Mouse (Mus musculus) intestine, embryonic 16.5 days (tissue): ENCODE measurements around the gene Tnrc6c. TPM values are rescaled to one million over a fixed set of nuclear protein-coding genes. Genes with fewer than 3 reads are reported as not detected.

ENCODE experiments used
- ATAC-seq: fragments of 200-750 bp; cut with Nextera tagmentation; 2 replicates; pipeline ENCODE4 v1.8.0; 2017; ENCODE audit warnings: moderate TSS enrichment, moderate library complexity
- H3K27ac ChIP-seq: fragments of 300-500 bp; sonication (generic); 2 replicates; pipeline ENCODE4 v1.5.1; 2014; ENCODE audit warnings: mild to moderate bottlenecking, low read length
- H3K27me3 ChIP-seq: fragments of 300-500 bp; sonication (generic); replicated peaks from 2 replicates; pipeline ENCODE4 v1.6.1; 2014; ENCODE audit warnings: low read length, control low read depth, mixed read lengths; ENCODE audit not compliant: control insufficient read depth, insufficient read depth
- H3K36me3 ChIP-seq: fragments of 300-500 bp; sonication (generic); 2 replicates; pipeline ENCODE4 v1.6.1; 2014; ENCODE audit warnings: low read length, control low read depth; ENCODE audit not compliant: control insufficient read depth, insufficient read depth
- H3K4me1 ChIP-seq: fragments of 300-500 bp; sonication (generic); 2 replicates; pipeline ENCODE4 v1.6.1; 2014; ENCODE audit warnings: low read length, control low read depth, mixed read lengths; ENCODE audit not compliant: control insufficient read depth, insufficient read depth
- H3K4me2 ChIP-seq: fragments of 300-500 bp; sonication (generic); 2 replicates; pipeline ENCODE4 v1.6.1; 2014; ENCODE audit warnings: low read depth, low read length, control low read depth
- H3K4me3 ChIP-seq: fragments of 300-500 bp; sonication (generic); 2 replicates; pipeline ENCODE4 v1.5.1; 2014; ENCODE audit warnings: mild to moderate bottlenecking, low read length
- H3K9ac ChIP-seq: fragments of 300-500 bp; sonication (generic); 2 replicates; pipeline ENCODE4 v1.6.1; 2014; ENCODE audit warnings: low read depth, low read length
- H3K9me3 ChIP-seq: fragments of 300-500 bp; sonication (generic); 2 replicates; pipeline ENCODE4 v1.6.1; 2016; ENCODE audit warnings: low read length, control low read depth; ENCODE audit not compliant: control insufficient read depth
- WGBS: fragments of 180-500 bp; shearing (Covaris S2); extraction: QIAGEN DNeasy Blood & Tissue Kit; methylation state at CpG from one replicate; pipeline ENCODE4 v1.1.7; 2014; 5-methylcytosine and 5-hydroxymethylcytosine counted together
- polyA plus RNA-seq: library from polyadenylated mRNA; unstranded; fragments of >200 nt; fragmentation: Nextera tagmentation; extraction: Ambion mirVana; gene quantifications from 2 replicates; pipeline ENCODE4 v1.2.1, GENCODE M21; 2015

Tnrc6c gene
- polyA plus RNA-seq, 1 experiment from 2014 or later, result 6.6 TPM

DNA sequence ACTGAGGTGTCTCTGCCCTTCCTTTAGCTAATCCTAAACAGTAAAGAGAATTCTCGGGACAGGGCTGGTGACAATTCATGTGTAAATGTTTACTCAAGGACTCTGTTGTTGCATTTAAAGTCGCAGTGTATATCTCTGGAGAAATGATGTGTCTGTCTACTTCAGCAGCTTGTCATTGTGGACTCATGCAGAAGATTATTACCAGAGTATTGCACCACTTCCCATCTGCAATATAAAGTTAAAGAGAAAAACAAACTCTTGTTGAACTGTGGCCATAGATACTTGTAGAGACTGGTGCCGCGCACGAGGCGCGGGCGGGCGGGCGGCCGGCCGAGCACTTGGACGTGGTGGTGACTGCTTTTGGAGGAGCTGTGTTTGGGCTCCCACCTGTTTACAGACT lies 107.7 kb downstream of the Tnrc6c start:
- H3K27me3 ChIP-seq, result no peaks in the 10 kb centered on the region
- no peak for ATAC-seq
- peaks cover 35% of the 10 kb centered on the region for H3K36me3 ChIP-seq
- H3K4me3 ChIP-seq, result no peak overlapping the region
- H3K9ac ChIP-seq, result no peak overlapping the region
- H3K9me3 ChIP-seq, result no peaks in the 10 kb centered on the region
- 84% methylated on average over 13 of the region's 13 CpGs for WGBS
- no peak overlapping the region for H3K4me2 ChIP-seq
- H3K4me1 ChIP-seq, result no peaks in the 10 kb centered on the region
- H3K27ac ChIP-seq, result no peak overlapping the region

DNA sequence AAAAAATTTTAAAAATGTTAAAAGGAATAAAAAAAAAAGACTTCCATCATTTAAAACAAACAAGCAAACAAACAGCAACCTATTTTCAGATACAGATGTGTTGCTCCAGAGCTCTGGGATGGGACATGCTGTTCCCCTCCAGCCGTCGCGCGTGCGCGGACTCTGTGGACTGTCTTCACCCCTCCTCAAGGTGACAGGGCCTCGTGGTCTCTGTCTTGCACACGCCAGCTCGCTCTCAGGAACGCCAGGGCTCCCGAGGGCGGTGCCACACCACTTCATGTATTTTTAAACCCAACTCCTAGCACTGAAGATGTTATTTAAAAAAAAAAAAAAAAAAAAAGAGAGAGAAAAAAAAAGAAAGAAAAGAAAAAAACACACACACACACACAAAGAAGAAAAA lies 108.2 kb downstream of the Tnrc6c start:
- no peak for ATAC-seq
- Histone ChIP-seq H3K9me3 (no peaks in the 10 kb centered on the region), H3K4me1 (no peaks in the 10 kb centered on the region), H3K27ac (no peak overlapping the region), H3K4me2 (no peak overlapping the region), H3K36me3 (peaks cover 33% of the 10 kb centered on the region), H3K4me3 (no peak overlapping the region), H3K27me3 (no peaks in the 10 kb centered on the region), H3K9ac (no peak overlapping the region)
- 83% methylated on average over 12 of the region's 12 CpGs for WGBS

GRCm38 (mm10) chr11:117764319-117764718 lies 110.2 kb downstream of the Tnrc6c start:
- ATAC-seq, result no peak
- no peaks in the 10 kb centered on the region for H3K27me3 ChIP-seq
- peaks cover 7% of the 10 kb centered on the region for H3K4me1 ChIP-seq
- WGBS, result 86% methylated on average over 9 of the region's 9 CpGs
- H3K36me3 ChIP-seq, result peaks cover 25% of the 10 kb centered on the region
- no peak overlapping the region for H3K27ac ChIP-seq
- H3K4me3 ChIP-seq, result no peak overlapping the region
- H3K9ac ChIP-seq, result no peak overlapping the region
- H3K9me3 ChIP-seq, result no peaks in the 10 kb centered on the region
- H3K4me2 ChIP-seq, result no peak overlapping the region

- Histone ChIP-seq H3K27me3 (no peaks in the 10 kb centered on the region), H3K36me3 (peaks cover 19% of the 10 kb centered on the region), H3K27ac (no peak overlapping the region), H3K4me2 (no peak overlapping the region), H3K9ac (no peak overlapping the region), H3K9me3 (no peaks in the 10 kb centered on the region), H3K4me3 (no peak overlapping the region), H3K4me1 (peaks cover 16% of the 10 kb centered on the region)
- no peak for ATAC-seq
- 82% methylated on average over 5 of the region's 5 CpGs for WGBS
These were observed 111.3 kb downstream of the Tnrc6c start for GRCm38 (mm10) chr11:117765361-117765760.

GRCm38 (mm10) chr11:117766275-117766674 lies 112.2 kb downstream of the Tnrc6c start:
- no peak overlapping the region for H3K4me2 ChIP-seq
- WGBS, result 80% methylated on average over 3 of the region's 3 CpGs
- no peak overlapping the region for H3K27ac ChIP-seq
- no peak for ATAC-seq
- H3K27me3 ChIP-seq, result no peaks in the 10 kb centered on the region
- peaks cover 16% of the 10 kb centered on the region for H3K4me1 ChIP-seq
- no peak overlapping the region for H3K4me3 ChIP-seq
- H3K36me3 ChIP-seq, result peaks cover 12% of the 10 kb centered on the region
- no peaks in the 10 kb centered on the region for H3K9me3 ChIP-seq
- H3K9ac ChIP-seq, result no peak overlapping the region

DNA sequence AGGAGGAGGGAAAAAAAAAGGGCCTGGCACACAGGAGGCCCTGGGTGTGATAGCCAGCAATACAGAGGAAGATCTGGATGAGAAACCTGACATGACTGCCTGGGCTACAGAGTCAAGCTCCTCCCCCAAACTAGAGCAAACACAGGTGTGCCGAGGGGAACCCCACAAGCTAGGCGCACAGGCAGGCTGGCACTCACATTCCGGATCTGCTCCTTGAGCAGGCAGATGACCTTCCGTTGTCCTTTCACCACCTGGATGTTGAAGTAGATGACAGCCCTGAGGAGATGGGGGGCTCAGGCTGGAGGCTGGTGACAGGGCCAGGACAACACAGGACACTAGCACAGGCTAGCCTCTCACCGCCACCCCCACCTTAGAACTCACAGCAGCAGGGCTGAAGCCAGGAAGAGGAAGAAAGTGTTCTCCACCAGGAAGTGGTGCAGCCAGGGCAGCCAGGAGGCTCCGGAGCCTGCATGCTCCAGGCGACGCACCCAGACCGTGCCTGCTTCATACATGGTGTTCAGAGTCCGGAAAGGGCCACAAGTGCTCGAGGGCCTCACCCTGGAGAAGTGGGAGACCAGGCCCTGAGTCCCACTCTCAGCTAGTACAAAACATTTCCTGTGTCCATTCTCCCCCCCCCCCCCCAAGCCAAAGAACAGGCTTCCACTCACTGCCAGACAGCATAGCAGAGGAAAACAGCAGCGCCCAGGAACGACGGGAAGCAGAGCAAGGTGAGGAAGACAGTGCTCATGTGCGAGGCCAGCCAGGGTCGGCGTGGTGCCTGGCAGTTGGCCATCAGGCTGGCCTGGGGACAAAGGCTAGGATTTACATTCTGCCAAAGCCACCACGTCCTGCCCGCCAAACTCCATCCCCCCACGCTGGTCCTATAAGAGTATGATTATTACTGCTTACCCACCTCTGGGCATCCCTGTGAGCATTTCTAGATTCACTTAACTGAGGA lies 114.9 kb downstream of the Tnrc6c start:
- H3K36me3 ChIP-seq, result peaks cover 12% of the 10 kb centered on the region
- no peaks in the 10 kb centered on the region for H3K27me3 ChIP-seq
- H3K4me3 ChIP-seq, result no peak overlapping the region
- WGBS, result 71% methylated on average over 20 of the region's 20 CpGs
- H3K9me3 ChIP-seq, result no peaks in the 10 kb centered on the region
- H3K4me1 ChIP-seq, result peaks cover 16% of the 10 kb centered on the region
- 0 out of 2 replicates have a peak overlapping the region, but pooled peaks have one; percentile 28 for H3K27ac ChIP-seq
- no peak overlapping the region for H3K4me2 ChIP-seq
- ATAC-seq, result peak; percentile 31
- no peak overlapping the region for H3K9ac ChIP-seq

- no peaks in the 10 kb centered on the region for H3K9me3 ChIP-seq
- no peak overlapping the region for H3K27ac ChIP-seq
- H3K4me2 ChIP-seq, result no peak overlapping the region
- H3K4me3 ChIP-seq, result no peak overlapping the region
- peaks cover 16% of the 10 kb centered on the region for H3K4me1 ChIP-seq
- no peak overlapping the region for H3K9ac ChIP-seq
- no peak for ATAC-seq
- 55% methylated on average over 7 of the region's 7 CpGs for WGBS
- no peaks in the 10 kb centered on the region for H3K27me3 ChIP-seq
- peaks cover 8% of the 10 kb centered on the region for H3K36me3 ChIP-seq
These were observed 115.6 kb downstream of the Tnrc6c start for GRCm38 (mm10) chr11:117769683-117770047.

- Histone ChIP-seq H3K4me2 (no peak overlapping the region), H3K9ac (no peak overlapping the region), H3K36me3 (peaks cover 5% of the 10 kb centered on the region; the same call in 1 of the 2 replicates), H3K9me3 (no peaks in the 10 kb centered on the region), H3K27ac (no peak overlapping the region; the same call in 1 of the 2 replicates), H3K4me1 (peaks cover 16% of the 10 kb centered on the region), H3K4me3 (no peak overlapping the region), H3K27me3 (no peaks in the 10 kb centered on the region)
- ATAC-seq, result no peak
- WGBS, result 65% methylated on average over 10 of the region's 10 CpGs
These were observed 116.3 kb downstream of the Tnrc6c start for GRCm38 (mm10) chr11:117770407-117770806.

GRCm38 (mm10) chr11:117772352-117772751 lies 118.3 kb downstream of the Tnrc6c start:
- Histone ChIP-seq H3K27ac (no peak overlapping the region), H3K36me3 (peaks cover 1% of the 10 kb centered on the region; the same call in 1 of the 2 replicates), H3K27me3 (no peaks in the 10 kb centered on the region), H3K4me2 (no peak overlapping the region), H3K9ac (no peak overlapping the region), H3K9me3 (no peaks in the 10 kb centered on the region), H3K4me1 (peaks cover 16% of the 10 kb centered on the region), H3K4me3 (no peak overlapping the region)
- 94% methylated on average over 7 of the region's 7 CpGs for WGBS
- ATAC-seq, result no peak
